Mouse (Mus musculus): ENCODE measurements at regions not wholly inside any gene's neighbourhood (a gene's known extent, or its start where the extent isn't known, plus 50 kb on each side); places are given as distances from the start of the nearest gene placed in this dataset.

DNA sequence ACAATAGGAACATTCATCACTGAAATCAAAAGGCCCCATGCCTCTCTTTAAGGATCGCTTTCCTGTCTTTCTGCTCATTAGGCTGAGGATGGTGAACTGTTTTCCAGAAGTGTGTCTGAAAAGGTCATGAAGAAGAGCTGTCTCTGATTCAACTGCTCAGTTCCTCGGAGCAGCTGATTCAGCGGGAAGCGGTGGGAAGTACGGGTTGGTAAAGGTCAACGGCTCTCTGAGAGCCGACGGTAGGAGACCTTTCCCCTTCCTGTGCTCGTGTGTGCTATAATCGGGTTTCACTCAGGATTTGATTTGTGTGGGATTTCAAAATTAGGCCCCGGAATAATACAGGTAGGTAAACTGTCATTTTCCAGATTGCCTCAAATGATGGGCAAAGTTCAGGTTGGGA is 210.5 kb downstream of the Kcnrg start:
- no peak for TF ChIP-seq CTCF (IDR thresholded peaks at IDR 0.05; ENCODE audit: control insufficient read depth, insufficient read depth, insufficient read length)
- no peak for TF ChIP-seq USF1 (IDR thresholded peaks at IDR 0.05; ENCODE audit: low read depth)
- TF ChIP-seq MYOG (IDR thresholded peaks at IDR 0.05; ENCODE audit: control insufficient read depth, extremely low read depth, insufficient read length): no peak
- TF ChIP-seq MAX (IDR thresholded peaks at IDR 0.05): no peak

Data from C2C12 (cell line).